Mouse (Mus musculus) yolk sac, embryonic 10.5 days (tissue): Measurements from ENCODE around the gene Nol11.
"Not testable (repeated sequence)": the region's sequence is repeated elsewhere in the genome, so short reads cannot be mapped to it uniquely, and the experiment has no call there.

Experiments used
- DNase-seq: peaks from one replicate; pipeline ENCODE4 v3.0.0-alpha.2; 2017; ENCODE audit warnings: low spot score

Gene Nol11

GRCm38 (mm10) chr11:107155292-107155691, 33.9 kb downstream of the Nol11 start:
- DNase-seq, result no peak

DNA sequence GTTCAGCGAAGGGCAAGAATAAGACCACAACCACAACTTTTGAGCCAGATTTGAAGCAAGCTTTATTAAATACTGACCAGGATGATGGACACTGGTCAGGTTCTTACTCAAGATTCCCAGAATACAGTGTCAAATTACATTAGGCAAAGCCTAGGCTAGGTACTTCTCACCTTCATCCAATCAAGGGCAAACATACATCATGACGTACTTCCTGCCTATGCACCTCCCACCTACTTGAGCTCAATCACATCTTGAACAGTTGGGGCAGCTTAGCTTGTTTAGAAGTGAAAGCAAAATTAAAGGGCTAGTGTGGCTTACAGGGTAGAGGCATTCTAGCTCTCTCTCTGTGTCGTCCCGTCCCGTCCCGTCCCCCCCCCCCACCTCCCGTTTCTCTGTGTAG, 34.8 kb downstream of the Nol11 start:
- no peak for DNase-seq

DNA sequence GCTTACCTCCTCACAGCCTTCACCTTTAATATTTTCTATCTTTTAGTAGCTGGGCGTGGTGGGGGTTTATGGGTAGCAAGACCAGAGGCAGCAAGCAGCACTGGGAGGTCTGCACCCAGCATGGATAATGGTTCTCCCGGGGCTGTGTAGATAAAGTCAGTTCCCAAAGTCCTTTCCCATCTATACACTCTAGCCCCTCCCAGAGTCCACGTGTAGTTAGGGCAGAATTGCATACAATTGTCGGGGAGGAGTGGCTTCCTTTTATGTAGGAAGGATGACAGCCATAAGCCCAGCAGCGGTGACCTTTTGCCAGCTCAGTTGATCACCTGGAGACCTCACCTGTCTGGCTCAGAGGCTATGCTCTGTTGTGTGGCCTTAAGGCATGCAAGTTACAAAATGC, 35.5 kb downstream of the Nol11 start:
- DNase-seq, result no peak

GRCm38 (mm10) chr11:107151809-107152208, 37.4 kb downstream of the Nol11 start:
- no peak for DNase-seq

DNA sequence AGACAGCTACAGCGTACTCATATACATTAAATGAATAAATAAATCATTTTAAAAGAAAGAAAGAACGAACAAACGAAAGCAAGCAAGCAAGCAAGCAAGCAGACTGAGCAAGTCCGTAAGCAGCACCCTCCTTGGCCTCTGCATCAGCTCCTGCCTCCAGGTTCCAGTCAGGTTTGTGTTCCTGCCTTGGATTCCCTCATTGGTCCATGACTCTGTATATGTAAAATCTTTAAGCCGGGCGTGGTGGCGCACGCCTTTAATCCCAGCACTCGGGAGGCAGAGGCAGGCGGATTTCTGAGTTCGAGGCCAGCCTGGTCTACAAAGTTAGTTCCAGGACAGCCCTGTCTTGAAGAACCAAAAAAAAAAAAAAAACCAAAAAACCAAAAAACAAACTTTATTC, 45.2 kb downstream of the Nol11 start:
- DNase-seq, result not testable (repeated sequence)

GRCm38 (mm10) chr11:107142382-107142781, 46.8 kb downstream of the Nol11 start:
- no peak for DNase-seq

DNA sequence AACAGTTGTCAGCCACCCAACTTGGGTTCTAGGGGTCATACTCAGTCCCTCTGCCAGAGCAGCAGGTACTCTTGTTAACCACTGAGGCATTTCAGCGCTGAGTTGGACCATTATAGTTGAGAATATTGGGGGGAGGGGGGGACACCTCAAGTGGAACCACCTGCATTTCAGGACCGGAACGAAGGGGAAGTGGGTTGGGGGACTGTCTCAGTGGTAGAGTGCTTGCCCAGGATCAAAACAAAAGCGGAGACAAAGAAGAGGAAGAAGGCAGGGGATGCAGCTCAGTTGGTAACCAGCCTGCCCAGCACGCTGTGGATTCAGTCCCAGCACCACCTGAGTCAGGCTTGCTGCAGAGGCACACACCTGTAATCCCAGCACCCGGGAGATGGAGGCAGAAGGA, 48.4 kb downstream of the Nol11 start:
- no peak for DNase-seq

GRCm38 (mm10) chr11:107138633-107139032, 50.5 kb downstream of the Nol11 start:
- no peak for DNase-seq

GRCm38 (mm10) chr11:107137593-107137992, 51.6 kb downstream of the Nol11 start:
- DNase-seq, result no peak

- not testable (repeated sequence) for DNase-seq
Measured at GRCm38 (mm10) chr11:107136458-107136857, 52.7 kb downstream of the Nol11 start.

DNA sequence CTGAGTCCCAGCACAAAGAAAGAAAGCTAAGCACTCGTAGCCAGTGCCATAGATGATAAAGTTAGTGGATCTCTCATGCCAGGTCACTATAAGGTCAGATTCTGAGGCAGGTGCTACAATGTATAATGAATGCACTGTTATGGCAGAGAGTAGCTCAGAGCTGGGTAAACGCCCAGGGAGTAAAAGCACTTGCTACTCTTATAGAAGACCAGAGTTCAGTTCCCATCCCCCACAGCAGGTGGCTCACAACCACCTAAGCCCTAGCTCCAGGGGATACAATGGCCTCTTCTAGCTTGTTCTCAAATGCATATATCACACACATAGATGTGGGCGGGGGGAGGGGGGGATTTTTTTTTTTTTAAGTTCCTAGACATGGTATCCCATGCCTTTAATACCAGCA, 53.4 kb downstream of the Nol11 start:
- no peak for DNase-seq

DNA sequence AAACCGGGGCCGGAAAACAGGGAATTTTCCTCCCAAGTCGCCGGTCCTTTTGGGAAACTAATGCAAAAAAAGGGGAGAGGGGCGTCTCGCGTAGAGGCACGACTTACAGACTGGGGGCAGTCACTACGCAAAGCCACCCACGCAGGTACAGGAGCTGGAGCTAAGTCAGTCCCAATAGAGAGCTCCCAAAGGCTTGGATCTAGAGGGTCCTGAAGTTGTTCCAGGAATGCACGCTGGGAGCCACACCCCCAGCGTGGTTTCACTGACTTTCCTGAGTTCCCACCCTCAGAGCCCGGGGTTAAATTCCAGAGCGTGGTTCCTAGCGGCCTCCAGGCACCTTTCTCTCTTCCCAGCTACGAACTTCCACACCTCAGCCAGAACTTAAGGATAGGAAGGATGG, 56.8 kb downstream of the Nol11 start:
- peak; percentile 68 for DNase-seq

GRCm38 (mm10) chr11:107131749-107132421, 57.3 kb downstream of the Nol11 start, which contains the start of gene Bptf:
Bptf (minus strand) TSS chr11:107132127.
- peak; percentile 89 for DNase-seq

DNA sequence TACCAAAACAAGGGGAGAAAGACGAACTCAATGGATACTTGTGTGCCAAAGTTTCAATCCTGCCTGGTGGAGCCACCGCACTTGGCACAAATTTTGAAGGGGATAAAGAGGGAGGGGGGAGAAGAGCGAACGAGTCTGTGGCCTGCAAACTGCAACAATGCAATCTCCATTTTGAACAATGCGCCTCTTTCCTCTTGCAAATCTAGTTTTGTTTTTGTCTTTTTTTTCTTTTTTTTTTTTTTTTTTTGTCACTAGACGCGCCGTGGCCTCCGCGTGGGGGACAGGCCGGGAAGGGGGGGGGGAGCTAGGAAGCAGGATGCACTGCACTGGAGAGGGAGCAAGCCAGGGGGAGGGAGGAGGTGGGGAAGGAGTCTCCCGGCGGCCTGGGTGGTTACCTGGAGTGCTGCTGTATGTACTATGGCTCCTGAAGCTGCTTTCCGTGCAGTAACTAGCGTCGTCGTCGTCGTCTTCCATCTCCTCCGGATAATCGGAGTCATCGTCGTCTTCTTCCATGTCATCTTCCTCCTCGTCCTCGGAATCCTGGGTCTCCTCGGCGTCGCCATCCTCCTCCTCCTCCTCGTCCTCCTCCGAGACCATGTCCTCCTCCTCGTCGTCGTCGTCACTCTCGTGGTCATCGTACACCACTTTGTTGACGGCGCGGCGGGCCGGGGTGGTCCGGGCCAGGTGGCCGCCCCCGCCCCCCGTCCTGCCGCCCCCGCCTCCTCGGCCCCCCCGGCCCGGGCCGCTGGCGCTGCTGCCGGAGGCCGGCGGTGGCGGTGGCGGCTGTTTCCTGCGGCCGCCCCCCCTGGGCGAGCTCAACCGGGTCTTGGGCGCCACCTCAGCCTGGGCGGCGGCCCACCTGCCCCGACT, 58.1 kb downstream of the Nol11 start:
- DNase-seq, result peak; percentile 78

- no peak for DNase-seq
Measured at GRCm38 (mm10) chr11:107130221-107130788, 58.9 kb downstream of the Nol11 start.

- DNase-seq, result no peak
Measured at GRCm38 (mm10) chr11:107129641-107130040, 59.5 kb downstream of the Nol11 start.

- not testable (repeated sequence) for DNase-seq
Measured at GRCm38 (mm10) chr11:107126716-107127115, 62.5 kb downstream of the Nol11 start.

DNA sequence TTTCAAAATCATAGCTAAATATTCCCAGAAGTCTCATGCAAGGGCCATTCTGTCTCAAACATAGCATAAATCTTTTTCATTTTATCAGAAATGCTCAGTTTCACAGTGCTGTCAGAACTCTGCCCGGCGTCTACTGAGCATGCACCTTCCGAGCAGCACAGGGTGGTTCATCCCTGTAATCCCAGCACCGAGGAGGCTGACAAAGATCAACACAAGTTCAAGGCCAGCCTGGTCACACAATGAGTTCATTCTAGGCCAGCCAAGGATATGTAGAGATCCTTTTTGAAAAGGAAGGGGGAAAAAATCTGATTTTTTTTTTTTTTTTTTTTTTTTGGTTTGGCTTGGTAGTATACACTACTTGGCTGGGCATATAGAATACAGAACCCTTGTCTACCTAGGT, 64.2 kb downstream of the Nol11 start:
- no peak for DNase-seq

DNA sequence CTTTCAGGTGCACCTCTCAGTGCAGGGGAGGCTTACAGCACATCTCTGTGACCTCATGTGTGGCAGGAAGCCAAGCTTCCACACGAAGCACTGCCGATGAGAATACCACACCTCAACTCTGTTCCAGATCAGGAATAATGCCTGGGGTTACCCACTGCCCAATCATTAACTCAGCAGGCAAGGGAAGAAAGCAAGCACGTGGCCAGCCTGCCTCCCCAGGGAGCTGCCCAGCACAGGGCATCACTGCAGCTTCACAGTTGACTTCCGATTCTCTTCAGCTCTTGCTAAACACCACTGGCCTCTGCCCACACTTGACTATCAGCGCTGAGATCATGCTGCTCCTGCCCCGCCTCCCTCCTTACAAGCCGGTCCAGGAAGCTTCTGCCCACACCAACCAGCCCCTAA, 64.9 kb downstream of the Nol11 start:
- no peak for DNase-seq

- DNase-seq, result no peak
Measured at GRCm38 (mm10) chr11:107117789-107118188, 71.4 kb downstream of the Nol11 start.
